Mouse (Mus musculus) embryonic facial prominence, embryonic 11.5 days (tissue): ENCODE data around the gene Serpina3g. TPM values are rescaled to one million over a fixed set of nuclear protein-coding genes. Genes with fewer than 3 reads are reported as not detected.

Source experiments
- ATAC-seq: fragments of 200-750 bp; cut with Nextera tagmentation; replicated peaks from 2 replicates; pipeline ENCODE4 v1.8.0; 2017; ENCODE audit warnings: low read depth; ENCODE audit not compliant: insufficient number of reproducible peaks, low FRiP score, low TSS enrichment
- DNase-seq: peaks from one replicate; pipeline ENCODE4 v3.0.0-alpha.2; 2015; ENCODE audit warnings: low spot score
- H3K27ac ChIP-seq: fragments of 300-500 bp; sonication (generic); replicated peaks from 2 replicates; pipeline ENCODE4 v1.5.1; 2014; ENCODE audit warnings: mild to moderate bottlenecking, low read depth, low read length, control low read depth
- H3K27me3 ChIP-seq: fragments of 300-500 bp; sonication (generic); 2 replicates; pipeline ENCODE4 v1.6.1; 2014; ENCODE audit warnings: mild to moderate bottlenecking, low read length, moderate library complexity, mixed read lengths; ENCODE audit not compliant: control insufficient read depth, insufficient read depth
- H3K36me3 ChIP-seq: fragments of 300-500 bp; sonication (generic); replicated peaks from 2 replicates; pipeline ENCODE4 v1.6.1; 2014; ENCODE audit warnings: low read depth, mild to moderate bottlenecking, low read length, moderate library complexity, mixed read lengths; ENCODE audit not compliant: control insufficient read depth, insufficient read depth
- H3K4me1 ChIP-seq: fragments of 300-500 bp; sonication (generic); 2 replicates; pipeline ENCODE4 v1.6.1; 2014; ENCODE audit warnings: low read length, mixed read lengths; ENCODE audit not compliant: control insufficient read depth, insufficient read depth
- H3K4me2 ChIP-seq: fragments of 300-500 bp; sonication (generic); 2 replicates; pipeline ENCODE4 v1.6.1; 2014; ENCODE audit warnings: low read depth, mild to moderate bottlenecking, control low read depth, low read length, moderate library complexity
- H3K4me3 ChIP-seq: fragments of 300-500 bp; sonication (generic); 2 replicates; pipeline ENCODE4 v1.5.1; 2014; ENCODE audit warnings: low read depth, low read length, control low read depth
- H3K9ac ChIP-seq: fragments of 300-500 bp; sonication (generic); replicated peaks from 2 replicates; pipeline ENCODE4 v1.6.1; 2014; ENCODE audit warnings: mild to moderate bottlenecking, control low read depth, low read length
- H3K9me3 ChIP-seq: fragments of 300-500 bp; sonication (generic); replicated peaks from 2 replicates; pipeline ENCODE4 v1.6.1; 2016; ENCODE audit warnings: mild to moderate bottlenecking, low read length, inconsistent platforms, mixed read lengths; ENCODE audit not compliant: control insufficient read depth
- WGBS: fragments of 180-500 bp; shearing (Covaris S2); extraction: QIAGEN DNeasy Blood & Tissue Kit; methylation state at CpG from one replicate; pipeline ENCODE4 v1.1.7; 2014; 5-methylcytosine and 5-hydroxymethylcytosine counted together
- polyA plus RNA-seq: library from polyadenylated mRNA; unstranded; fragments of >200 nt; fragmentation: Nextera tagmentation; extraction: Ambion mirVana; gene quantifications from 2 replicates; pipeline ENCODE4 v1.2.1, GENCODE M21; 2014

Serpina3g gene
- polyA plus RNA-seq, 1 experiment from 2014 or later = 0.35 TPM

GRCm38 (mm10) chr12:104247553-104248002 lies 11.5 kb downstream of the Serpina3g start:
- no peak for DNase-seq
- ATAC-seq = no peak
- Histone ChIP-seq H3K36me3 (no peaks in the 10 kb centered on the region), H3K9me3 (no peaks in the 10 kb centered on the region), H3K9ac (no peak overlapping the region), H3K27me3 (no peaks in the 10 kb centered on the region), H3K4me2 (no peak overlapping the region), H3K4me1 (no peaks in the 10 kb centered on the region), H3K4me3 (no peak overlapping the region), H3K27ac (no peak overlapping the region)

GRCm38 (mm10) chr12:104248231-104248630 lies 12.2 kb downstream of the Serpina3g start:
- Histone ChIP-seq H3K4me2 (no peak overlapping the region), H3K9ac (no peak overlapping the region), H3K4me1 (no peaks in the 10 kb centered on the region), H3K36me3 (no peaks in the 10 kb centered on the region), H3K9me3 (no peaks in the 10 kb centered on the region), H3K27ac (no peak overlapping the region), H3K27me3 (no peaks in the 10 kb centered on the region), H3K4me3 (no peak overlapping the region)
- ATAC-seq (no peak), DNase-seq (no peak)
- WGBS = 69% methylated on average over 3 of the region's 3 CpGs

- no peaks in the 10 kb centered on the region for H3K36me3 ChIP-seq
- no peaks in the 10 kb centered on the region for H3K4me1 ChIP-seq
- H3K4me2 ChIP-seq = no peak overlapping the region
- no peak overlapping the region for H3K27ac ChIP-seq
- ATAC-seq (no peak), DNase-seq (no peak)
- no peaks in the 10 kb centered on the region for H3K9me3 ChIP-seq
- H3K4me3 ChIP-seq = no peak overlapping the region
- no peaks in the 10 kb centered on the region for H3K27me3 ChIP-seq
- WGBS = 77% methylated on average over 3 of the region's 3 CpGs
- no peak overlapping the region for H3K9ac ChIP-seq
Measured at GRCm38 (mm10) chr12:104261041-104261440, 25.0 kb downstream of the Serpina3g start.

GRCm38 (mm10) chr12:104262863-104263262 lies 26.8 kb downstream of the Serpina3g start, which contains the start of gene Serpina3i:
Gene Serpina3i, plus strand, starts transcription at chr12:104263122.
- no peak within 1 kb of the TSS for H3K27ac ChIP-seq
- ATAC-seq (no peak), DNase-seq (peak; percentile 18)
- no peak within 1 kb of the TSS for H3K4me2 ChIP-seq
- H3K27me3 ChIP-seq = no peaks in the 10 kb centered on the region
- no peaks in the 10 kb centered on the region for H3K36me3 ChIP-seq
- H3K4me3 ChIP-seq = no peak within 1 kb of the TSS
- H3K9me3 ChIP-seq = no peaks in the 10 kb centered on the region
- no peaks in the 10 kb centered on the region for H3K4me1 ChIP-seq
- H3K9ac ChIP-seq = no peak within 1 kb of the TSS

GRCm38 (mm10) chr12:104266374-104266773 lies 30.3 kb downstream of the Serpina3g start:
- Histone ChIP-seq H3K27me3 (no peaks in the 10 kb centered on the region), H3K36me3 (no peaks in the 10 kb centered on the region), H3K9ac (no peak overlapping the region), H3K4me3 (no peak overlapping the region), H3K27ac (no peak overlapping the region), H3K9me3 (no peaks in the 10 kb centered on the region), H3K4me2 (no peak overlapping the region), H3K4me1 (no peaks in the 10 kb centered on the region)
- ATAC-seq (no peak), DNase-seq (no peak)
- WGBS = 79% methylated on average over 3 of the region's 3 CpGs

- Histone ChIP-seq H3K4me3 (no peak overlapping the region), H3K9me3 (no peaks in the 10 kb centered on the region), H3K4me2 (no peak overlapping the region), H3K36me3 (no peaks in the 10 kb centered on the region), H3K4me1 (no peaks in the 10 kb centered on the region), H3K27ac (no peak overlapping the region), H3K27me3 (no peaks in the 10 kb centered on the region), H3K9ac (no peak overlapping the region)
- DNase-seq (peak; percentile 16), ATAC-seq (peak; percentile 44; the same call in 1 of the 2 replicates)
- WGBS = 77% methylated on average over 18 of the region's 18 CpGs
Measured at GRCm38 (mm10) chr12:104278216-104279055, 42.4 kb downstream of the Serpina3g start.

- ATAC-seq (0 out of 2 replicates have a peak, but pooled peaks have one; percentile 48), DNase-seq (peak; percentile 14)
- Histone ChIP-seq H3K27me3 (no peaks in the 10 kb centered on the region), H3K27ac (no peak overlapping the region), H3K4me1 (no peaks in the 10 kb centered on the region), H3K4me3 (no peak overlapping the region), H3K9ac (no peak overlapping the region), H3K9me3 (no peaks in the 10 kb centered on the region), H3K36me3 (no peaks in the 10 kb centered on the region), H3K4me2 (no peak overlapping the region)
- 16% methylated on average over 3 of the region's 3 CpGs for WGBS
Measured at GRCm38 (mm10) chr12:104279056-104279435, 43.0 kb downstream of the Serpina3g start.

GRCm38 (mm10) chr12:104283380-104283779 lies 47.3 kb downstream of the Serpina3g start:
- no peak overlapping the region for H3K4me2 ChIP-seq
- H3K4me3 ChIP-seq = no peak overlapping the region
- ATAC-seq (no peak), DNase-seq (no peak)
- H3K27me3 ChIP-seq = no peaks in the 10 kb centered on the region
- no peak overlapping the region for H3K9ac ChIP-seq
- no peak overlapping the region for H3K27ac ChIP-seq
- WGBS = 88% methylated on average over 11 of the region's 11 CpGs
- H3K9me3 ChIP-seq = no peaks in the 10 kb centered on the region
- H3K36me3 ChIP-seq = no peaks in the 10 kb centered on the region
- H3K4me1 ChIP-seq = no peaks in the 10 kb centered on the region
